Mouse (Mus musculus): ENCODE measurements around the gene Sapcd1. TPM values are rescaled to one million over a fixed set of nuclear protein-coding genes. Genes with fewer than 3 reads are reported as not detected.
A peak's percentile ranks its signal among the peaks of the same experiment; 100 is the strongest.

Gene Sapcd1
- polyA plus RNA-seq, 1 experiment from 2014 or later: 3.2 TPM

- Histone ChIP-seq H3K27me3 (replicated peaks; ENCODE audit: control insufficient read depth, insufficient read depth, low read length) (no peaks in the 10 kb centered on the region), H3K36me3 (ENCODE audit: control insufficient read depth, insufficient read depth) (peaks cover 9% of the 10 kb centered on the region), H3K27ac (ENCODE audit: low read depth, low read length) (no peak overlapping the region), H3K4me1 (replicated peaks; ENCODE audit: control insufficient read depth, insufficient read depth, low read length) (peaks cover 6% of the 10 kb centered on the region), H3K9ac (ENCODE audit: low read depth, low read length) (no peak overlapping the region), H3K4me2 (replicated peaks; ENCODE audit: low read depth) (no peak overlapping the region), H3K4me3 (ENCODE audit: low read depth, low read length) (no peak overlapping the region), H3K9me3 (ENCODE audit: control insufficient read depth) (no peaks in the 10 kb centered on the region)
- no peak for TF ChIP-seq CTCF (IDR thresholded peaks at IDR 0.05; ENCODE audit: low read depth)
- 77% methylated on average over 8 of the region's 8 CpGs for WGBS
- ATAC-seq: no peak
Observed at GRCm38 (mm10) chr17:35020551-35020950, 7.3 kb downstream of the Sapcd1 start.

- no peaks in the 10 kb centered on the region for H3K27me3 ChIP-seq (replicated peaks; ENCODE audit: control insufficient read depth, insufficient read depth, low read length)
- no peak overlapping the region for H3K4me2 ChIP-seq (replicated peaks; ENCODE audit: low read depth)
- H3K9ac ChIP-seq (ENCODE audit: low read depth, low read length): no peak overlapping the region
- H3K4me3 ChIP-seq (ENCODE audit: low read depth, low read length): no peak overlapping the region
- peaks cover 6% of the 10 kb centered on the region for H3K4me1 ChIP-seq (replicated peaks; ENCODE audit: control insufficient read depth, insufficient read depth, low read length)
- ATAC-seq: no peak
- 87% methylated on average over 11 of the region's 11 CpGs for WGBS
- peaks cover 15% of the 10 kb centered on the region for H3K36me3 ChIP-seq (ENCODE audit: control insufficient read depth, insufficient read depth)
- no peaks in the 10 kb centered on the region for H3K9me3 ChIP-seq (ENCODE audit: control insufficient read depth)
- H3K27ac ChIP-seq (ENCODE audit: low read depth, low read length): no peak overlapping the region
- no peak for TF ChIP-seq CTCF (IDR thresholded peaks at IDR 0.05; ENCODE audit: low read depth)
Observed at GRCm38 (mm10) chr17:35019894-35020293, 7.9 kb downstream of the Sapcd1 start.

DNA sequence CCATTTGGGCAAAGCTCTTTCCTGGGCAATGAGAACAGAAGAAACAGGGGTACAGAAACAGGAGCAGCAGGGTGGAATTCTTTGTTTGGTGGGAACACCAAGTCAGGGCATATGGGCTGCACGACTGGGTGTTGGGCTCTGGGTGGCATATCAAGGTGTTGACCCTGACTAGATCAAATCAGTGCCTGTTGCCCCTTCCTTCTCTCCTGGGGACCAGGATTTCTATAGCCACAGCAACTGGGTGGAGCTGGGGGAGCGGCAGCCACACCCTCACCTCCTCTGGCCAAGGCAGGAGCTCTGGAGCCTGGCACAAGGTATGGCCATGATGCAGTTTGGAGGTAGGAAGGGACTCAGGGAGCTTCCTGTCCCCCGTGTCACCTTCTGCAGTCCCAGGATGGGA lies 9.6 kb downstream of the Sapcd1 start:
- WGBS: 68% methylated on average over 3 of the region's 3 CpGs
- TF ChIP-seq CTCF (IDR thresholded peaks at IDR 0.05; ENCODE audit: low read depth): no peak
- Histone ChIP-seq H3K4me2 (replicated peaks; ENCODE audit: low read depth) (no peak overlapping the region), H3K4me3 (ENCODE audit: low read depth, low read length) (no peak overlapping the region), H3K27ac (ENCODE audit: low read depth, low read length) (no peak overlapping the region), H3K36me3 (ENCODE audit: control insufficient read depth, insufficient read depth) (peaks cover 32% of the 10 kb centered on the region), H3K27me3 (replicated peaks; ENCODE audit: control insufficient read depth, insufficient read depth, low read length) (no peaks in the 10 kb centered on the region), H3K4me1 (replicated peaks; ENCODE audit: control insufficient read depth, insufficient read depth, low read length) (peaks cover 6% of the 10 kb centered on the region), H3K9me3 (ENCODE audit: control insufficient read depth) (no peaks in the 10 kb centered on the region), H3K9ac (ENCODE audit: low read depth, low read length) (no peak overlapping the region)
- no peak for ATAC-seq

GRCm38 (mm10) chr17:35017706-35018030 lies 10.1 kb downstream of the Sapcd1 start:
- Histone ChIP-seq H3K36me3 (ENCODE audit: control insufficient read depth, insufficient read depth) (peaks cover 37% of the 10 kb centered on the region), H3K4me2 (replicated peaks; ENCODE audit: low read depth) (no peak overlapping the region), H3K9me3 (ENCODE audit: control insufficient read depth) (no peaks in the 10 kb centered on the region), H3K4me3 (ENCODE audit: low read depth, low read length) (no peak overlapping the region), H3K4me1 (replicated peaks; ENCODE audit: control insufficient read depth, insufficient read depth, low read length) (peaks cover 6% of the 10 kb centered on the region), H3K9ac (ENCODE audit: low read depth, low read length) (no peak overlapping the region), H3K27me3 (replicated peaks; ENCODE audit: control insufficient read depth, insufficient read depth, low read length) (no peaks in the 10 kb centered on the region), H3K27ac (ENCODE audit: low read depth, low read length) (no peak overlapping the region)
- TF ChIP-seq CTCF (IDR thresholded peaks at IDR 0.05; ENCODE audit: low read depth): no peak
- ATAC-seq: no peak
- WGBS: 71% methylated on average over 14 of the region's 14 CpGs

- Histone ChIP-seq H3K4me1 (replicated peaks; ENCODE audit: control insufficient read depth, insufficient read depth, low read length) (peaks cover 6% of the 10 kb centered on the region), H3K27me3 (replicated peaks; ENCODE audit: control insufficient read depth, insufficient read depth, low read length) (no peaks in the 10 kb centered on the region), H3K27ac (ENCODE audit: low read depth, low read length) (no peak overlapping the region), H3K9ac (ENCODE audit: low read depth, low read length) (no peak overlapping the region), H3K9me3 (ENCODE audit: control insufficient read depth) (no peaks in the 10 kb centered on the region), H3K4me2 (replicated peaks; ENCODE audit: low read depth) (0 out of 2 replicates have a peak overlapping the region, but pooled peaks have one; percentile 9), H3K36me3 (ENCODE audit: control insufficient read depth, insufficient read depth) (peaks cover 44% of the 10 kb centered on the region), H3K4me3 (ENCODE audit: low read depth, low read length) (no peak overlapping the region)
- peak; percentile 14; the same call in 1 of the 2 replicates for ATAC-seq
- WGBS: 69% methylated on average over 10 of the region's 10 CpGs
- TF ChIP-seq CTCF (IDR thresholded peaks at IDR 0.05; ENCODE audit: low read depth): no peak
Observed at GRCm38 (mm10) chr17:35016791-35017705, 10.8 kb downstream of the Sapcd1 start.

DNA sequence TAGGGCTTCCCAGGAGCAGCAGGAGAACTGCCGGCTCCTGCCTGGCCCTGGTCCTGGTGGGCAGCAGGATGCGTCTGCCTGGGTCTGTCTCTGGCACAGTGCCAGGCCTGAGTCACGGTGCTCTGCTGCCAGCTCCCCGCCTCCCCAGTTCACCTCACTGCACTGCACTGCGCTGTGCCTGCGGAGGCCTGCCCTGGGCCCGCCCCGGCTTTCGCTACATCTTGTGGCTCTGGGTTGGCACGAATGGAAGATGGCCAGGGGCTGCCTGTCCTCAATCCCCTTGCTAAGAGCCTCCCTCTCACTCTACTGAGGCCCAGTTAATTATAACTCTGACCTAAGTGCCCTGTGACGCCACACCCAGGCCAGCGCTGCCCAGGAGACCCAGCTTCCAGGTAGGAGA lies 11.4 kb downstream of the Sapcd1 start, which contains the start of gene Vwa7:
Gene Vwa7, plus strand, starts transcription at position 204 of the 400 bp plus-strand sequence.
- Histone ChIP-seq H3K27me3 (replicated peaks; ENCODE audit: control insufficient read depth, insufficient read depth, low read length) (no peaks in the 10 kb centered on the region), H3K9me3 (ENCODE audit: control insufficient read depth) (no peaks in the 10 kb centered on the region), H3K9ac (ENCODE audit: low read depth, low read length) (no peak within 1 kb of the TSS), H3K27ac (ENCODE audit: low read depth, low read length) (peak within 1 kb of the TSS; percentile 46), H3K36me3 (ENCODE audit: control insufficient read depth, insufficient read depth) (peaks cover 50% of the 10 kb centered on the region), H3K4me3 (ENCODE audit: low read depth, low read length) (no peak within 1 kb of the TSS), H3K4me2 (replicated peaks; ENCODE audit: low read depth) (0 out of 2 replicates have a peak within 1 kb of the TSS, but pooled peaks have one; percentile 9), H3K4me1 (replicated peaks; ENCODE audit: control insufficient read depth, insufficient read depth, low read length) (peaks cover 6% of the 10 kb centered on the region)
- no peak for TF ChIP-seq CTCF (IDR thresholded peaks at IDR 0.05; ENCODE audit: low read depth)
- 0 out of 2 replicates have a peak, but pooled peaks have one; percentile 8 for ATAC-seq
- WGBS: 41% methylated on average over 12 of the region's 12 CpGs
